Mouse (Mus musculus): Measurements from ENCODE around the gene Adamts13. TPM values are rescaled to one million over a fixed set of nuclear protein-coding genes. Genes with fewer than 3 reads are reported as not detected.

Gene Adamts13
- total and polyA plus RNA-seq, 2 experiments from 2014 or later: 0.93 TPM; not detected in 1

GRCm38 (mm10) chr2:26954735-26955395 is 18.4 kb upstream of the Adamts13 start:
- Histone ChIP-seq H3K36me3 (ENCODE audit: insufficient read depth) (peaks cover 87% of the 10 kb centered on the region), H3K4me1 (ENCODE audit: insufficient read depth) (no peaks in the 10 kb centered on the region), H3K4me3 (ENCODE audit: low read depth, low read length) (no peak overlapping the region), H3K4me2 (ENCODE audit: low read depth) (no peak overlapping the region), H3K27ac (ENCODE audit: low read depth, low read length) (no peak overlapping the region), H3K27me3 (ENCODE audit: insufficient read depth, low read length) (no peaks in the 10 kb centered on the region), H3K9ac (no peak overlapping the region), H3K9me3 (ENCODE audit: low read length) (no peaks in the 10 kb centered on the region)
- ATAC-seq: no peak
- WGBS: 87% methylated on average over 2 of the region's 2 CpGs
- no peak for DNase-seq
- no peak for TF ChIP-seq CTCF (IDR thresholded peaks at IDR 0.05; ENCODE audit: low read depth)

- WGBS: 95% methylated on average over 12 of the region's 12 CpGs
- no peak overlapping the region for H3K9ac ChIP-seq
- TF ChIP-seq CTCF (IDR thresholded peaks at IDR 0.05; ENCODE audit: low read depth): no peak
- peaks cover 75% of the 10 kb centered on the region for H3K36me3 ChIP-seq (ENCODE audit: insufficient read depth)
- ATAC-seq (no peak), DNase-seq (no peak)
- H3K4me2 ChIP-seq (ENCODE audit: low read depth): no peak overlapping the region
- H3K27me3 ChIP-seq (ENCODE audit: insufficient read depth, low read length): no peaks in the 10 kb centered on the region
- H3K9me3 ChIP-seq (ENCODE audit: low read length): no peaks in the 10 kb centered on the region
- peaks cover 5% of the 10 kb centered on the region; the same call in 1 of the 2 replicates for H3K4me1 ChIP-seq (ENCODE audit: insufficient read depth)
- H3K4me3 ChIP-seq (ENCODE audit: low read depth, low read length): no peak overlapping the region
- H3K27ac ChIP-seq (ENCODE audit: low read depth, low read length): no peak overlapping the region
Observed at GRCm38 (mm10) chr2:26956811-26957487, 16.3 kb upstream of the Adamts13 start.

- Histone ChIP-seq H3K36me3 (ENCODE audit: insufficient read depth) (peaks cover 70% of the 10 kb centered on the region), H3K9ac (no peak overlapping the region), H3K27ac (ENCODE audit: low read depth, low read length) (no peak overlapping the region), H3K4me3 (ENCODE audit: low read depth, low read length) (no peak overlapping the region), H3K27me3 (ENCODE audit: insufficient read depth, low read length) (no peaks in the 10 kb centered on the region), H3K4me1 (ENCODE audit: insufficient read depth) (peaks cover 7% of the 10 kb centered on the region; the same call in 1 of the 2 replicates), H3K4me2 (ENCODE audit: low read depth) (no peak overlapping the region), H3K9me3 (ENCODE audit: low read length) (no peaks in the 10 kb centered on the region)
- ATAC-seq (no peak), DNase-seq (no peak)
- no peak for TF ChIP-seq CTCF (IDR thresholded peaks at IDR 0.05; ENCODE audit: low read depth)
- 82% methylated on average over 2 of the region's 2 CpGs for WGBS
Observed at GRCm38 (mm10) chr2:26957488-26957859, 15.7 kb upstream of the Adamts13 start.

GRCm38 (mm10) chr2:26960756-26961155 is 12.5 kb upstream of the Adamts13 start:
- Histone ChIP-seq H3K4me3 (ENCODE audit: low read depth, low read length) (no peak overlapping the region), H3K27me3 (ENCODE audit: insufficient read depth, low read length) (no peaks in the 10 kb centered on the region), H3K4me2 (ENCODE audit: low read depth) (no peak overlapping the region), H3K9ac (no peak overlapping the region), H3K36me3 (ENCODE audit: insufficient read depth) (peaks cover 39% of the 10 kb centered on the region), H3K9me3 (ENCODE audit: low read length) (no peaks in the 10 kb centered on the region), H3K27ac (ENCODE audit: low read depth, low read length) (no peak overlapping the region), H3K4me1 (ENCODE audit: insufficient read depth) (peaks cover 13% of the 10 kb centered on the region)
- ATAC-seq (no peak), DNase-seq (no peak)
- WGBS: 76% methylated on average over 4 of the region's 4 CpGs
- TF ChIP-seq CTCF (IDR thresholded peaks at IDR 0.05; ENCODE audit: low read depth): peak; percentile 62

GRCm38 (mm10) chr2:26963923-26964723 is 9.1 kb upstream of the Adamts13 start, which contains the start of gene Rexo4:
TSS of gene Rexo4 (minus strand) at chr2:26964386.
- 1% methylated on average over 50 of the region's 50 CpGs for WGBS
- DNase-seq: peak; percentile 99
- Histone ChIP-seq H3K27me3 (ENCODE audit: insufficient read depth, low read length) (no peaks in the 10 kb centered on the region), H3K9ac (peak within 1 kb of the TSS; percentile 81), H3K27ac (ENCODE audit: low read depth, low read length) (peak within 1 kb of the TSS; percentile 97), H3K4me3 (ENCODE audit: low read depth, low read length) (peak within 1 kb of the TSS; percentile 70), H3K4me1 (ENCODE audit: insufficient read depth) (peaks cover 13% of the 10 kb centered on the region), H3K4me2 (ENCODE audit: low read depth) (peak within 1 kb of the TSS; percentile 83), H3K9me3 (ENCODE audit: low read length) (no peaks in the 10 kb centered on the region), H3K36me3 (ENCODE audit: insufficient read depth) (peaks cover 11% of the 10 kb centered on the region)
- no peak for TF ChIP-seq CTCF (IDR thresholded peaks at IDR 0.05; ENCODE audit: low read depth)
- peak; percentile 98 for ATAC-seq

GRCm38 (mm10) chr2:26964724-26965370 is 8.4 kb upstream of the Adamts13 start:
- Histone ChIP-seq H3K4me1 (ENCODE audit: insufficient read depth) (peaks cover 13% of the 10 kb centered on the region), H3K27ac (ENCODE audit: low read depth, low read length) (peak overlapping the region; percentile 97), H3K4me3 (ENCODE audit: low read depth, low read length) (peak overlapping the region; percentile 70), H3K9ac (peak overlapping the region; percentile 81), H3K9me3 (ENCODE audit: low read length) (no peaks in the 10 kb centered on the region), H3K36me3 (ENCODE audit: insufficient read depth) (peaks cover 6% of the 10 kb centered on the region), H3K27me3 (ENCODE audit: insufficient read depth, low read length) (no peaks in the 10 kb centered on the region), H3K4me2 (ENCODE audit: low read depth) (peak overlapping the region; percentile 83)
- DNase-seq (no peak), ATAC-seq (0 out of 2 replicates have a peak, but pooled peaks have one; percentile 1)
- no peak for TF ChIP-seq CTCF (IDR thresholded peaks at IDR 0.05; ENCODE audit: low read depth)
- WGBS: 12% methylated on average over 14 of the region's 14 CpGs

Data from forebrain, postnatal 0 days (tissue).